Mouse (Mus musculus) CD8-positive naive resting alpha-beta T cell, adult 2 months (primary cell): Measurements from ENCODE around the gene Ift122.

Source experiments
- DNase-seq, 2 experiments: peaks; one replicate each; pipeline ENCODE4 v3.0.0; 2022; ENCODE audit warnings: low read depth in 2 of 2, low spot score in 2 of 2

The Ift122 gene

DNA sequence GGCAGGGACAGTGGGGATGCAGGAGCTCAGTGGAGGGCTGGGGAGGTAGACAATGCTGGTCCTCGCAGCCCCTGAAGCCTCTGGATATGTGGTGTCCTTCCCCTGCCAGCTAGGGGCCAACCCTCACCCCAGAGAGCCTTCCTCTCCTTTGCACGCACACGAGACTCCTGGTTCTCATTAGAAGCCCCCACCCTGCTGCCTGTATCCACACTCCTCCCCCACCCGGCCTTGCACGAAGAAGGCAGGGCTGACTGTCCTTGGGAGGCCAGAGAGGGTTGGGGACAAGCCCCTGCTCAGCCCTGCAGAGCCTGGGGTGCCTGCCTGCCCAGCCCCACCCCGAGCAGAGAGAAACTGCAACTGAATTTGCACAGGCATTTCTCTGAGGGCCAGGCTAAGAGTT is 104.4 kb downstream of the Ift122 start:
- DNase-seq: no peak

DNA sequence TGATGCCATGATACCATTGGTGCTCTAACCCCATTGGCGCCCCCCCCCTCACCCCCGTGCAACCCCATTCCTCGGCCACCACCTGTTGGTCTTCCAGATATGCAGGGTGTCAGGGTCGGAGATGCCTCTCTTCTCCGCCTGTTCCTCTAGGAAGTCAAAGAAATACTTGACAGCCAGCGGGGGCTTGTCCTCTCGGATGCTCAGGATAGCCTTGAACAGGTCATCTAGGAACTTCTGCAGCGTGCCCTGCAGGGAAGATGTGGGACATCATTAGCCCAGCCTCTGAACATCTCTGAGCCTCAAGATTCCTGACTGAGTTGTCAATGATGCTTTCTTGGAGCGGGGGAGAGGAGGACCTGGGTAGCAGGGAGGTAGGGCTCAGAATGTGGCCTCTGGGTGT is 105.2 kb downstream of the Ift122 start:
- DNase-seq: no peak

DNA sequence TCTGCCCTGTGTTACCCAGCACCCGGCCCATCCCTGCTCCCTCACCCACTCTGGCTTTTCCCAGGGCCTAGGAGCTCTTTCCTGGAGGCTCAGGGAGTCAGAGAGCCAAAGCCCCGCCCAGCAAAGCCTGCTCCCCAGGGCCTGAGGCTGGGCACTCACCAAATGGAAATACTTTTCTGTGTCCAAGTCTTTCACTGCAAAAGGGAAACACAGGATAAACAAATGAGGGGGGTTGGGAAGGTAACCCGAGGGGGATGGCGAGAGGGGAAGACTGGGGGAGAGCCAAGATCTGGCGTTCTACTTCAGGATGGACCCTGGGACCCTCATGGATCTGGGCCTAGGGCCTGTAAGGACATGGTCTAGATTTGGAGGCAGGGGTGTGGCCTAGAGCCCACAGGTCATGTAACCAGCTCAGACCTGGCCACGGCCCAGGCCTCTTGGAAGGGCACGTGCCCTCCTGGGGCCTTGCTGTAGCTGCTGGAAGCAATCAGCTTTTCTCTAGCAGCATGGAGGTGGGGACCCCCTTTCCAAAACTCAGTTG is 106.0 kb downstream of the Ift122 start:
- no peak for DNase-seq

DNA sequence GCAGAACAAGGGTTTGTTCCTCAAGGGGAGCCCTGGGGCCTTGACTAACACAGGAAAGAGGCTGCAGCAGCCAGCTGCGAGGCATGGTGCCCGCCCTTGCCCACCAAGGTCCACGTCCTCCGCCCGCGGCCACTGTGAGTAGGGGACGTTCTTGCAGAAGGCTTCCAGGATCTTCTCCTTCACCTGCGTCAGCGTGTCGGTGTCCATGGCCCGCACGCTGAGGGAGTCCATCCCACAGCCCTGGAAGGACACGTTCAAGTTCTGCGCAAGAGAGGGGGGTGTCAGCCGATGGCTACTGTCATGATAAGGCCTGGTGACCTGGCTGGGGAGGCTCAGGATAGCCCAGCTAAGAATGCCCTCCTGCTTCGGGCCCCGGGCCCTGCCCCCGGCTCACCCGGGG is 107.1 kb downstream of the Ift122 start:
- DNase-seq: no peak

DNA sequence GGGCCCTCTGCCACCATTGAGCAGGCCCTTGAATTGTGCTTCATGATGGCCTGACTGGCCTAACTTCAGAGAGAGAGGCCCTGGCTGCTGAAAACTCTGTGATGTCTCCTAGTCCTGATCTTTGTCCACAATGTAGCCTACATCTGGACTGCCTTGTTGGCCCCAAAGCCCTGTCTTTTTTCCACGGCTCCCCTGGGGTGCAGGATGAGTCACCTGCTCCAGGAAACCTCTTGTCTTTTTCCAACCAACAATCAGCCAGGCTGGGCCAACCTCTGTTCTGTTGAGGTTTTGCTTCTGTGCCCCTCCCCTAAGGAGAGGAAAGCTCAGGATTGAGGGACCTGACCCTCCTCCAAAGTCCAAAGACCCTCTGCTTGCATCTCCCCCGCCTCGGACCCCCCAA is 108.5 kb downstream of the Ift122 start:
- no peak for DNase-seq

DNA sequence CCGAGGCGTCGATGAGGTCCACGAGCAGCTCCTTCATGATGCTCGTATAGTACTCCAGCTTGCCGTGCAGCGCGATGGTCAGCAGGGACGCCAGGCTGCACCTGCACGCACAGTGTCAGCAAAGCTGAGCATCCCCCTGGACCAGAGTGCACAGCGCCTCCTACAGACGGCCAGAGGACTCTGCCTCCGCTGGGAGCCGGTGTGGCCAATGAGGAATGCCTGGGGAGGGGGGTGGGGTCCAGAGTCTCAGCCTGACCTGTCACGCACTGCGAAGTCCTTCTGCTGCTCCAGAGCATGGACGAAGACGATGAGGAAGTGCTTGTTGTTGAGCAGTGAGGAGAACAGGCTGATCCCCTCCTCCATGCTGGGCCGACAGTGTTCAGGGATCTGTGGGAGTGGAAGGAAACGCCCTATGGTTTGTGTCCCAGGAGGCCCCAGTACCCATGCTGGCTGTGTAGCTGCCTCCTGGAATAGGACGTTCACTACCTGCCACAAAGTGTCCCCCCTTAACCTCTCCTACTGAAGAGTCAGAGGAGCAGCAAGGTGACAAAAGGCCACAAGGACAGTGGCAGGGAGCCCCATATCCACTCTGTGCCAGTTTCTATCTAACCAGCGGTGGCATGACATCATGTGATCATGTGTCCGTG is 109.3 kb downstream of the Ift122 start:
- no peak for DNase-seq

DNA sequence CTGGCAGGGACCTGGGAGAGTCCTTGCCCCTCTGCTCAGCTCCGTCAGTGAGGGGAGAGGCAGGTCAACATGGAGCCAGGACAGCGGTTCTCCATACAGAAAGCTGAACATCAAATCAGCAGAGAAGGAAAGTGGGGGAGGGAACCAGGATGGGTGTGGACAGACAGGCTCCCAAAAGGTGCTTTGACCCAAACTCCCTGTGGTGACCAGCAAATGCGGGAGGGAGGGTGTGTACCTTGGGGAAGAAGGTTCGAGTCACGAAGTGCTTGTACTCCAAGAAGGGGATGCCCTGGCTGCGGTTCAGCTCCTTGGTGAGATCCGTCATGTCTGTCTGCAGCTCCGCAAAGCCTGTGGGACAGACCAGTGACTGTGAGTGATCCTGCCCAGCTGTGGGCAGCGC is 110.4 kb downstream of the Ift122 start:
- DNase-seq: no peak

DNA sequence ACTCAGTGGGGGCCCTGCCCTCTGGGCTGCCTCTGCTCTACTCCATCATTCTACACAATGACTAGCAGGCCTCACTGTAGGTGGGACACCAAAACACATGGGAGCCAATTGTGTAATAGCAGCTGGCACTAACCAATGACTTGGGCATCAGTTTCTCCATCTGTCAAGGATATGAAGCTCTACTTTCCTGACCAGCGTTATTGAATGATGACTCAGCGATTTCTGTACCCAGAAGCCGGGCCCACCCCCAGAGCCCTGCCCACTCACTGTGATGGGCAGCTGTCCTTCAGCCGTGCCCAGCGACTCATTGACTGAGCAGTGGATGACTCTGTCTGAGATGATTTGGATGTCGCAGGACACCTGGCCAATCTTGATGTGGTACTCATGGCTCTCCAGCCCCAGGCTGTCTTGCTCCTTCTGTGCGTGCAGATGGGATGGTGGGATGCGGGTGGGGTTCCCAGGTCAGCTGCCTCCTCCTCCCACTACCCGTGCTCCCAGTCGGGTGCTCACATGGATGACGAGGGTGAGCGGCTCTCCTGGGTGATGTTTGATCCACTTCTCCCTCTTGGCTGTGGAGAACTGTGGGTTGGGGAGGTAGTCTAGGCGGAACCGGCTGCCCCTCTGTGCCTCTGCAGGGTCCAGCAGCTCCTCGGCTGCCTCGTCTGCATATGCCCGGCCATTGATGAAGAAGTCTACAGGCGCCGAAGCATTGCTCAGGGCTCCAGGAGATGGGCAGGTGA is 113.1 kb downstream of the Ift122 start:
- DNase-seq: no peak

DNA sequence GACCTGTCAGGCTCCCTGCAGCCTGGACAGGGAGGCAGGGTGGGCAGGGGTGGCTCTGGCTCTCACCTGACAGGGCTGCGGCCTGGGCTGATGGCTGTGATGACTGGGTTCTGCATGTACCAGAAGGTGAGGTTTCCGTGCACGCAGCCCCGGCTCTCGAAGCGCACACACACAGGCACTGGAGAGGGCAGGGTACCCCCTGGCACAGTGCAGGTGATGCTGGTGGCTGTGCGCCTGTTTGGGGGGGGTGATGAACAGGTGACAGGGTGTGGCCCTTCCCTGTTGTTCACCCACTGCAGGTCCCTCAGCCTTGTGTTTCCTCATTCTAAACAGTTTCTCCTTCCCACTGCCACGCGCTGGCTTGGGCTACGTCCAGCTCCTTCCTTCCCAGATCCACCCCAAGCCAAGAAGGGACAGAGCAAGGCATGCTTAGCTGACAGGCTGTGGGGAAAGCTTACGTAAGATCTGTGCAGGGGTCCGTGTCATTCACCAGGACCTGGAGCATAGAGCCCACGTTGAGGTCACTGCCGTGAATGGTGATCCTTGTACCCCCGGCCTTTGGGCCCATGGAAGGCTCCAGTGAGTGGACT is 114.1 kb downstream of the Ift122 start:
- no peak for DNase-seq

DNA sequence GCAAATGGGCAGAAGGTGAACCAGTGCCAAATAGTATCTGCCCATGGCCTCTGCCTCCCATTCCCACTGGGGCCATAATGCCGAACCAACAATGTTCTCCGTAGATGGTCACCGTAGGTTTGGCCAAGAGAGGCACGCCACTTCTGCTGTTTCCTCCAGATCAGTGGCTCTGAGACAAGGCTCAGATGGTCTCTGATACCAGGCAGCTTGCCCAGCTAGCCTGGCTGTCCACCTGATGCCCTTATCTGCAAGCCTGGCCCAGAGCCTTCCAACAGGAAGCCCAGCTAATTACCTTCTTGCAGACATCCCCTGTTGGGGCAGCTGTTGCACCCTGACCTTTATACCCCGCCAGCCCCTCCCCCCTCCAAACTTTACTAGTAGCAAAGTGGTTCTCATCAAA is 114.8 kb downstream of the Ift122 start:
- DNase-seq: no peak

DNA sequence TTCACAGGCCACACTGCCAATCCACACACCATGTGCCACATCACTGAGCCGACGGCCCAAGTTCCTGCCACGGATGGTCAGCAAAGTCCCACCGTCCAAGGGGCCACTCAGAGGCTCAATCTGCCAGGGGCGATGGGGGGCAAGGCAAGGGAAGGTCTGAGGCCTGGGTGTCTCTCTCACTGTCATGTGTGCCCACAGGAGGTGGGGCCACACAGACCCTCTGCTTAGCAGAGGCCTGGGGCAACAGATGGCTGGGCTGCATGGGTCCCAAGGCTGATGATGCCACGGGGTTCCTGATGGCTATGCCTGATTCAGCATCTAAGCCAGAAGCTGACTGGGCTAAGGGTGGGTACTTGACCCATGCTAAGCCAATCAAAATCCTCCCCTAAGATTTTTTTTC is 115.4 kb downstream of the Ift122 start:
- DNase-seq: no peak

DNA sequence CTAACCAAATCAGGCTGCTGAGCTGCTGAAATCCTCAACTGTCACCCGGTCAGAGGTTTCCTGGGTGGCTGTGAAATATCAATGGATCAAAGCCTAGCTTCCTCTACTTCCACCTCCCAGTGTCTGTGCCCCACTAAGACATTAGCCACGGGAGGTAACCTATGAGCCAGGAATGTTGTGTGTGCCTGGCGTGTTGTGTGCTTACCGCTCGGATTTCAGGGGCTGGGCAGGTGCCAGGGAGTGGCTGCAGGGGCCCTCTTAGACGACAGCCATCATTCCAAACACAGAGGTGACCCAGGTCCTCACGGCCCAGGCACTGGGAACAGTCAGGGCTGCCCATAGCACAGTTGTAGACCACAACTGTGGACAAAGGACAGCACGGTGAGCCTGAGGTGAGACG is 115.8 kb downstream of the Ift122 start:
- DNase-seq: no peak

DNA sequence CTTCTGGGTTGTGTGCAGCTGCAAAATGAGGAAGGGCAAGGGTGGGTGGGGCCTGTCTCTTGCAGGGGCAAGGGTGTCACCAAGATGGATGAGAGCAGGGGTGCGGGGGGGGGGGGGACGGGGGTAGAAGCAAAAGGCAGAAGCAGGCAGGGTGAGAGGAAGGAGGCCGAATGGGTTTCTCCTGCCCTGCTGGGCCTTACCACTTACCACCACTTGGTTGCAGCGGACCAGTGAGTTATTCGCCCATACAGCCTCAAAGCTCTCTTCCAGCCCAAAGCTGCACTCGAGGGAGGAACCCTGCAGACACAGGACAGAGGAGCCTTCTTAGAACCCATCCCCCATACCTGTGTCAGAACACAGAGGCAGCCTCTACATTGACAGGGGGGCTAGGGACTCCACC is 116.7 kb downstream of the Ift122 start:
- DNase-seq: no peak

DNA sequence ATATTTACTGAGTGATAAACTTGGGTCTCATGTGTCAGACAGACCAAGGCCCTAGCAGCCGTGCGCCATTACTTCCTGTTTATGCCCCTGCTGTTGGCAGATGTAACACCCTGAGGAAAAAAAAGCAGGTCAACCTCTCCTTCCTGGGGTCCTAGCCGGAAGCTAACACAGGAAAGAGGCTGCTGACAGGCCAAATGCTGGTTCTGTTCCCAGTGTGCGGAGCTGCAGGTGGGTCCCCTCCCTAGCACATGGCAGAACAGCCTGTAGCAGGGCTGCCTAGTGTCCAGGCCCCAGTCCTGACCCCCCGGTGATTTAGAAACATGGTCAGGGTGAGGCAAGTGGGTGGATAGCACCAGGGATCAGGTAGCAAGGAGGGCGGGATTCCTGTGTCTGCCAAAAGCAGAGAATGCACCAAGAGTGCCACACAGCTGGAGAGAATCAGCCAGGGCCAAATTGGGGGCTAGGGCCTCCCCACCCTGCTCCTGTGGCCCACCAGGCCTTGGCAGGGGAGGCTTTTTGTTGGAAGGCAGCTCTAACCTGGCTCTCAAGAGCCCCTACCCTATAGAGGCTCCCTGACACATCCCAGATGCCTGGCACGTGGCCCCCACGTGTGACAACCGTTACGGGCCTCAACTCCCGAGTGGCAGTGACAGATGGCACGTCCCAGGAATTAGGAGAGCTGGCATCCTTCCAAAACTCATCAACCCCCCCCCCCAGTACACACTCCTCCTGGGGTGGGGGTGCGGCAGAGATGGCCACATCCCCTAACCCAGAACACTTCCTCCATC is 118.2 kb downstream of the Ift122 start:
- DNase-seq: no peak

DNA sequence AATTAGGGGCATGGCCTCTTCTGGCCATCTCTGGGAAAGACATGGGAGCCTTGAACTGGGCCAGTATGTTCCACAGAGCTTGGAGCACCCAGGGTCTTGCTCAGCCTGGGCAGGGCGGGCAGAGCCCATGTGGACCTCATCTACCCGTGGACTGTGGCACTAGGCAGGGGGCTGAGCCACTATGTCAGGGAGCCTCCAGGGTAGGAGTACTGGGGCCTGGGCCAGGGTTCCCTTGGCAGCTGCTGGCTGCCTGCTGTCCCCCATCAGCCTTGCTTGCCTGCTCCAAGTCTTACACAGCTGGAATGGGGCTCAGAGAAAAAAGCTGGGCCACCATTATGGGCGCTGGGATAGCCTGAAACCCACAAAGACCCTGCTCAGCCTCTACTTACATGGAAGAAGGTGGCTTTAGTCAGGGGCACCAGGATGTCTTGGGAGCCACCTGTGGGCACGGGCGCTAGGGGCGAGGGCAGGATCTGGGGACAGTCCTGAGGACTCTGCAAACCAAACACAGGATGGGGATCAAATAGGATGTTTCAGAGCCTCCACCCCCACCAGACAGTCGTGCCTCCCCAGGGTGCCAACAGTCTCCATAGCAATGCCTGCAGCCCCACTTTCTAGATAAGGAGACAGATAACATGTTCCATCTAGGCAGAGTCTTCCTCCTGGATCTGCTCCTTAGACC is 119.0 kb downstream of the Ift122 start:
- DNase-seq: no peak

DNA sequence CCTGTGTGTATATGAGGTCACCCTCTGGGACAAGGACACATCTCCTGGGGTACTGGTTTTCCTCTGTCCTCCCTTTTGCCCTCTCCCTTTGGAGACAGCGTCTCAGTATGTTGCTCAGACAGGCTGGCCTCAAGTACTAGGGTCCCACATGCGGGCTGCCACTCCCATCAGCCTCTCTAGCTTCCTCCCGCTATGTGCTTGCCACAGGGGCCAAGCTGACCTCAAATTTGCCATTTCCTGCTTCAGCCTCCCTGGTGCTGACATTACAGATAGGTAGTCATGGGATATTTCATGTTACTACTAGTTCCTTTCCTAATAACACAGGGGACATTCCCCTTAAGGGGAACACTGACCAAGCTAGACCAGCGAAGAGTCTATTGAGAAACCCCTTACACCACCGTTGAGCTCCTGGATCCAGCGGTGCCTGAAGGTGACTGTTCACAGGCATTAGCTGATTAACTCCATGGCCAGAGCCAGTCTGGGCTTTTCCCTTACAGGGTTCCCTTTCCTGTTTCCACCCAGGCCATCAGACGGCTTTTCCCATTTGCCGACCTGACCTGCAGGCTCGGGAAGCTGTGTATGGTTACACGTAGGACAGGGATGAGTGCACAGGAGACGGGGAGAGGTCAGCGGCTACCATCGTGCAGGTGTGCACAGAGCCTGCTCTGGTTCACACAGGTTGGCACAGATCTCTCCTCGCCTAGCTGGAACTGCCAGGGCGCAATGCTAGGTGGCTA is 120.0 kb downstream of the Ift122 start:
- DNase-seq: no peak

DNA sequence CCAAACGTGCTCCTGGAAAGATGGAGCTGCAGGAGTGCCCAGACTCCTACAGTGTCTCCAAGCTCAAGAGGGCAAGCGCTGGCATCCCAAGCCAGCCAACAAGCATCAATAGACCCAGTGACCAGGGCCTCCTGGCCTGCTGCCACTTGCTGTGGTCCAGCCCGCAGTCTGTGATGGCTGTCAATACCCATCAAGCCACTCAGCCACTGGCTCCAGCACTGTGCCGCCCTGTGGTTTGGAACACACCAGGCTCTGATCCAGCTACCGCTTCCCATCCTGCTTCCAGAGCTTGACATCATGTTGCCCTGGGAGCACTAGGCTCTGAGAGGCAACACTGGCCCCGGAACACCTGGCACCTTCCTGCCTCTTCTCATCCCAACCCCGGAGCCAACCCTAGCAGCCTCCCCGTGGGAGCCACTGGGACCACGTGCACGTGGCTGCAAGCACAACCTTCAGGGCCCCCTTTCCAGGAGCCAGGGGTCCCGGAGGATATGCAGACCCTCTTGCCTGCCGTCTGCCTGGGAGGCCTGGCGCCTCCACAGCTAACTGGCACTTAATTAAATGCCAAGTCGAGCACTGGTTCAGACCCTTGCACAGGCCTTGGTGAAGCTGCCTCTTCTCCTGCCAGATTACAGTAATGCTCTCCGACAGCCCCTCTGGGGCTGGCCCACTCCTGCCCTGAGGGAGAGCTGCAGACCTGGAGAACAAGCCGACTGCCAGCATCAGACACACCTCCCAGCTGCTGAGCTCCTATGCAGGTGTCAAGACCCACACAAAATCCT is 120.8 kb downstream of the Ift122 start:
- no peak for DNase-seq

DNA sequence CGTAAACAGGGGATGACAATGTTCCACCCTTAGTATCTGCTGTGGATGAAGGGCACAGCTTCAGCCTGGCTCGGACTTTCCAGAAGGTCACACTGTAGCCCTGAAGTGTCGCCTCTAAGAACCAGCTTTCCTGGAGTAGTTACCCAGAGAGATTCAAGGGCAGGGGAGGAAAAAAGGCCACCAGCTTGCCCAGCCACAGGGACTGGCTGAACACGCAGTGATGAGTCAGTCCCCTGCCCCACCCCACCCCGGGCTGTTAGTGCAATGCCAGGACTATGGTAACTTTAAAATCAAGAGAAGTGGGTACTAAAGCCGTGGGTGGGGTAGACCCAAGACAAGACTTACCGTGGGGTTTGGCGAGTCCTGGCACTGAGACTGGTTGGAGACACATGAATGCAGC is 122.3 kb downstream of the Ift122 start:
- DNase-seq: no peak
